Mouse (Mus musculus): ENCODE data around the gene Oard1. TPM values are rescaled to one million over a fixed set of nuclear protein-coding genes. Genes with fewer than 3 reads are reported as not detected.
A peak's percentile ranks its signal among the peaks of the same experiment; 100 is the strongest.

Gene Oard1
- total and polyA plus RNA-seq, 3 experiments = 30.6 to 59.4 (median 32.6) TPM

DNA sequence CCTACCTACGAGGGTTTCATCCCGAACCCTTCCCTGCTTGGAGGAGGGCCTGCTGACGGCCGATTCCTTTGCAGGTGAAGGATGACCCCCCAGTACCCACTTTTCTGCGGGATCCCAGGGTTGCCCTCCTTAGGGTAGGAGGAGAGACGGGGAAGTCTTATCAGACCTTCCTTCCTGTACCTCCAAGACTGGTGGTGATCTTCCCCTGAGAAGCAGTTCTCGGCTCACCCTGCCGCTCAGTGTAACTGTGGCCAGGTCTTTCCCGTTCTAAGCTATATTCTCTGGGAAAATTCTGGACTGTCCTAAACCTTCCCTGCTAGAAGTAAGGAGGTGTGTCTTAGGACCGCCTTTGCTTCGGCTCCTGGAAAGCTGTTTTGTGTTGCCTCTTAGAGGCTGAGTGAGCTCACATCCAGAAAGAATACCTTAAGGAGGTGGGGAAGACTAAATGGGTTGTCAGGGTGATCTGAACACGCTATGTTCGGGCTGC lies 528 bp downstream of the Oard1 start:
- Histone ChIP-seq H3K9me3 (replicated peaks; ENCODE audit: low read length) (no peaks in the 10 kb centered on the region), H3K4me3 (replicated peaks in 1 of 3; ENCODE audit: low read depth in 2 of 3, low read length in 2 of 3, poor library complexity in 1 of 3) (peak overlapping the region; percentile 61 to 93 (median 86)), H3K79me2 (replicated peaks; ENCODE audit: control insufficient read depth, extremely low read depth, insufficient read depth, poor library complexity, severe bottlenecking) (peaks cover 46% of the 10 kb centered on the region), H3K36me3 (replicated peaks in 1 of 2; ENCODE audit: control insufficient read depth in 1 of 2, insufficient read depth in 1 of 2, low read length in 1 of 2) (peaks cover 19 to 54% of the 10 kb centered on the region in 2 experiments), H3K9ac (ENCODE audit: insufficient read depth, low read depth) (peak overlapping the region; percentile 97), H3K4me1 (ENCODE audit: control insufficient read depth in 1 of 2, insufficient read depth in 2 of 2) (peaks cover 10 to 43% of the 10 kb centered on the region in 2 experiments), H3K27ac (ENCODE audit: insufficient read depth, low read depth) (peak overlapping the region; percentile 89), H3K27me3 (replicated peaks) (no peaks in the 10 kb centered on the region), H3K4me2 (ENCODE audit: insufficient read depth, low read depth, poor library complexity, severe bottlenecking) (peak overlapping the region; percentile 47)
- no peak for DNase-seq (ENCODE audit: extremely low read depth)
- no peak for TF ChIP-seq MYC (IDR thresholded peaks at IDR 0.05; ENCODE audit: low read depth, low read length)
- no peak for TF ChIP-seq HCFC1 (IDR thresholded peaks at IDR 0.05; ENCODE audit: low read depth, low read length)
- TF ChIP-seq JUN (IDR thresholded peaks at IDR 0.05; ENCODE audit: insufficient read depth, low read depth, low read length) = no peak
- TF ChIP-seq CHD1 (IDR thresholded peaks at IDR 0.05; ENCODE audit: low read depth, low read length) = 0 out of 2 replicates have a peak, but pooled peaks have one; percentile 10
- no peak for TF ChIP-seq EP300 (IDR thresholded peaks at IDR 0.05; ENCODE audit: low read length)
- TF ChIP-seq IRF4 (IDR thresholded peaks at IDR 0.05; ENCODE audit: low read depth, low read length) = no peak
- TF ChIP-seq SIN3A (IDR thresholded peaks at IDR 0.05; ENCODE audit: low read length) = 0 out of 2 replicates have a peak, but pooled peaks have one; percentile 14
- no peak for TF ChIP-seq MAFK (IDR thresholded peaks at IDR 0.05; ENCODE audit: insufficient replicate concordance, low read length)
- no peak for TF ChIP-seq USF2 (conservative IDR thresholded peaks at IDR 0.05; ENCODE audit: low read depth, low read length)
- TF ChIP-seq MAX (IDR thresholded peaks at IDR 0.05; ENCODE audit: low read length) = no peak
- TF ChIP-seq POLR2A (IDR thresholded peaks at IDR 0.05; ENCODE audit: low read depth, low read length) = no peak; the same call in 1 of the 2 replicates
- TF ChIP-seq RCOR1 (conservative IDR thresholded peaks at IDR 0.05; ENCODE audit: low read depth, low read length) = no peak
- in situ Hi-C loops (cut with MboI; ENCODE audit: low pct_ligation_motif_present, low pct_unique_long_range_greater_than_20kb, low sequenced_read_pairs) = no loop called here
- dilution Hi-C loops (cut with MboI; ENCODE audit: extremely low pct_ligation_motif_present, extremely low pct_unique_long_range_greater_than_20kb, low sequenced_read_pairs) = no loop called here

DNA sequence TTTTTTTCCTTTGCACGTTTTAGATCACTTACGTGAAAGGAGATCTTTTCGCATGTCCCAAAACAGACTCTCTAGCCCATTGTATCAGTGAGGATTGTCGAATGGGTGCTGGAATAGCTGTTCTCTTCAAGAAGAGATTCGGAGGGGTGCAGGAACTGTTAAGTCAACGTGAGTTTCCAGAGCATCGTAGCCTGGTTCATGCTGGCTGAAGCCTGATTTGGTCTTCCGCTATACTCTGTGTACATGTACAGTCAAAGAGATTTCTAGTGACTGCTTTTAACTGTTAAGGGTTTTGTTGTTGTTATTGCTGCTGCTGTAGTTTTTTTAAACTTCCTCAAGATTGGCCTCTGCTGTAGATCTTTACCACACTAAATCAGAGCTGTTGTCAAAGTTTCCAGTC lies 1.4 kb downstream of the Oard1 start:
- Histone ChIP-seq H3K9ac (ENCODE audit: insufficient read depth, low read depth) (peak overlapping the region; percentile 97), H3K79me2 (replicated peaks; ENCODE audit: control insufficient read depth, extremely low read depth, insufficient read depth, poor library complexity, severe bottlenecking) (peaks cover 38% of the 10 kb centered on the region), H3K4me2 (ENCODE audit: insufficient read depth, low read depth, poor library complexity, severe bottlenecking) (peak overlapping the region; percentile 97), H3K9me3 (replicated peaks; ENCODE audit: low read length) (no peaks in the 10 kb centered on the region), H3K27ac (ENCODE audit: insufficient read depth, low read depth) (no peak overlapping the region), H3K27me3 (replicated peaks) (no peaks in the 10 kb centered on the region), H3K4me1 (ENCODE audit: control insufficient read depth in 1 of 2, insufficient read depth in 2 of 2) (peaks cover 7 to 34% of the 10 kb centered on the region in 2 experiments), H3K4me3 (replicated peaks in 1 of 3; ENCODE audit: low read depth in 2 of 3, low read length in 2 of 3, poor library complexity in 1 of 3) (peak overlapping the region; percentile 61 to 93 (median 86)), H3K36me3 (replicated peaks in 1 of 2; ENCODE audit: control insufficient read depth in 1 of 2, insufficient read depth in 1 of 2, low read length in 1 of 2) (peaks cover 26 to 55% of the 10 kb centered on the region in 2 experiments)
- TF ChIP-seq MAX (IDR thresholded peaks at IDR 0.05; ENCODE audit: low read length) = no peak
- no peak for TF ChIP-seq ZNF384 (IDR thresholded peaks at IDR 0.05; ENCODE audit: low read depth, low read length)
- no peak for TF ChIP-seq RCOR1 (conservative IDR thresholded peaks at IDR 0.05; ENCODE audit: low read depth, low read length)
- no peak for TF ChIP-seq KAT2A (IDR thresholded peaks at IDR 0.05; ENCODE audit: insufficient replicate concordance, low read length)
- TF ChIP-seq HCFC1 (IDR thresholded peaks at IDR 0.05; ENCODE audit: low read depth, low read length) = no peak
- no peak for TF ChIP-seq TBP (conservative IDR thresholded peaks at IDR 0.05; ENCODE audit: low read depth, low read length)
- no peak for TF ChIP-seq JUN (IDR thresholded peaks at IDR 0.05; ENCODE audit: insufficient read depth, low read depth, low read length)
- no peak for TF ChIP-seq MEF2A (IDR thresholded peaks at IDR 0.05; ENCODE audit: borderline replicate concordance, low read depth, low read length)
- TF ChIP-seq ZMIZ1 (IDR thresholded peaks at IDR 0.05; ENCODE audit: low read depth, low read length) = no peak
- no peak for TF ChIP-seq USF1 (IDR thresholded peaks at IDR 0.05; ENCODE audit: low read depth, low read length)
- no peak for TF ChIP-seq BHLHE40 (IDR thresholded peaks at IDR 0.05; ENCODE audit: low read depth, low read length)
- dilution Hi-C loops (cut with MboI; ENCODE audit: extremely low pct_ligation_motif_present, extremely low pct_unique_long_range_greater_than_20kb, low sequenced_read_pairs) = no loop called here
- no peak for DNase-seq (ENCODE audit: extremely low read depth)
- in situ Hi-C loops (cut with MboI; ENCODE audit: low pct_ligation_motif_present, low pct_unique_long_range_greater_than_20kb, low sequenced_read_pairs) = no loop called here

All from CH12.LX (cell line).